Mouse (Mus musculus) midbrain, postnatal 0 days (tissue): ENCODE measurements around the gene Creb3l1. TPM values are rescaled to one million over a fixed set of nuclear protein-coding genes. Genes with fewer than 3 reads are reported as not detected.
A peak's percentile ranks its signal among the peaks of the same experiment; 100 is the strongest.

ENCODE experiments used
- ATAC-seq: fragments of 200-750 bp; cut with Nextera tagmentation; 2 replicates; pipeline ENCODE4 v1.8.0; 2017; ENCODE audit warnings: moderate number of reproducible peaks, mild to moderate bottlenecking, moderate TSS enrichment, moderate library complexity; ENCODE audit not compliant: low FRiP score
- DNase-seq: peaks from one replicate; pipeline ENCODE4 v3.0.0-alpha.2; 2015; ENCODE audit warnings: low spot score
- H3K27ac ChIP-seq: fragments of 300-500 bp; sonication (generic); 2 replicates; pipeline ENCODE4 v1.5.1; 2014; ENCODE audit warnings: low read depth, mild to moderate bottlenecking, low read length, mixed read lengths
- H3K27me3 ChIP-seq: fragments of 300-500 bp; sonication (generic); 2 replicates; pipeline ENCODE4 v1.6.1; 2014; ENCODE audit warnings: low read length, control low read depth, mixed read lengths; ENCODE audit not compliant: insufficient read depth
- H3K36me3 ChIP-seq: fragments of 300-500 bp; sonication (generic); 2 replicates; pipeline ENCODE4 v1.6.1; 2014; ENCODE audit warnings: low read length, control low read depth, mixed read lengths; ENCODE audit not compliant: insufficient read depth
- H3K4me1 ChIP-seq: fragments of 300-500 bp; sonication (generic); 2 replicates; pipeline ENCODE4 v1.6.1; 2014; ENCODE audit warnings: mild to moderate bottlenecking, control low read depth, antibody characterized with exemption, low read length, mixed read lengths; ENCODE audit not compliant: insufficient read depth
- H3K4me2 ChIP-seq: fragments of 300-500 bp; sonication (generic); 2 replicates; pipeline ENCODE4 v1.6.1; 2014; ENCODE audit warnings: low read depth, mild to moderate bottlenecking, low read length, mixed read lengths; ENCODE audit not compliant: poor library complexity, severe bottlenecking
- H3K4me3 ChIP-seq: fragments of 300-500 bp; sonication (generic); 2 replicates; pipeline ENCODE4 v1.5.1; 2014; ENCODE audit warnings: low read depth, mild to moderate bottlenecking, low read length, moderate library complexity
- H3K9ac ChIP-seq: fragments of 300-500 bp; sonication (generic); replicated peaks from 2 replicates; pipeline ENCODE4 v1.6.1; 2014; ENCODE audit warnings: mild to moderate bottlenecking, low read length, moderate library complexity, mixed read lengths; ENCODE audit not compliant: poor library complexity, severe bottlenecking
- H3K9me3 ChIP-seq: fragments of 300-500 bp; sonication (generic); 2 replicates; pipeline ENCODE4 v1.6.1; 2016; ENCODE audit warnings: low read length, control low read depth
- CTCF ChIP-seq: IDR thresholded peaks from 2 replicates; pipeline ENCODE4 v1.5.1; 2016; ENCODE audit warnings: antibody characterized with exemption, mild to moderate bottlenecking
- WGBS: fragments of 180-500 bp; shearing (Covaris S2); extraction: QIAGEN DNeasy Blood & Tissue Kit; methylation state at CpG from one replicate; pipeline ENCODE4 v1.1.7; 2014; 5-methylcytosine and 5-hydroxymethylcytosine counted together
- polyA plus RNA-seq: library from polyadenylated mRNA; unstranded; fragments of >200 nt; fragmentation: Nextera tagmentation; extraction: Ambion mirVana; gene quantifications from 2 replicates; pipeline ENCODE4 v1.2.1, GENCODE M21; 2015
- total RNA-seq: library from RNA; depleted of rRNA; stranded (reverse); fragments of >200 nt; gene quantifications from 2 replicates; pipeline ENCODE4 v1.2.3, GENCODE M21; 2014; rRNA removed

Gene Creb3l1
- 3.2 TPM in 2 replicates for total RNA-seq
- 2.7 and 3.8 TPM in 2 replicates for polyA plus RNA-seq

DNA sequence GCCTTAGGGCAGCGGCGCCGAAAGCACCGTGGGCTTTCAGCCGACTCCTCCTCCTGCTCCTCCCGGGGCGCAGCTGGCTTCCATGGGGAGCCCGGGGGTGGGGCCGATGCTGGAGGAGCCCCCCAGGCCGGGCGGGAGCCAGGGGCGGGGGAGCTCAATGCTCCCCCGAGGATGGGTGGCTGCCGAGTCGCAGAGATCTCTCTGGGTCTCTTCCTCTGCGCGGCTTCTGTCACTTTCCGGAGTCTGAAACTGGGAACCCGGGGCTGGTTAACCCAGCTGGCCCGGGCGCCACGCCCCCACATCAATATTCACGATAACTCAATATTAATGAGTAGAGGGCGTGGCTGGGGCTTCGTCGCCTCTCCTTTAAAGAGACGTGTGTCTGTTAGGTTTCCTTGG lies at the start of gene Creb3l1:
Creb3l1 (minus strand) TSS at position 229 of the 399 bp plus-strand sequence.
- H3K4me3 ChIP-seq, result peak within 1 kb of the TSS; percentile 65
- ATAC-seq, result peak; percentile 31; the same call in 1 of the 2 replicates
- H3K27me3 ChIP-seq, result no peaks in the 10 kb centered on the region
- no peaks in the 10 kb centered on the region for H3K9me3 ChIP-seq
- H3K4me2 ChIP-seq, result peak within 1 kb of the TSS; percentile 99
- no peak for TF ChIP-seq CTCF
- peak within 1 kb of the TSS; percentile 70 for H3K9ac ChIP-seq
- H3K27ac ChIP-seq, result no peak within 1 kb of the TSS
- H3K36me3 ChIP-seq, result no peaks in the 10 kb centered on the region
- H3K4me1 ChIP-seq, result no peaks in the 10 kb centered on the region
- DNase-seq, result peak; percentile 77
- WGBS, result 1% methylated on average over 26 of the region's 27 CpGs

DNA sequence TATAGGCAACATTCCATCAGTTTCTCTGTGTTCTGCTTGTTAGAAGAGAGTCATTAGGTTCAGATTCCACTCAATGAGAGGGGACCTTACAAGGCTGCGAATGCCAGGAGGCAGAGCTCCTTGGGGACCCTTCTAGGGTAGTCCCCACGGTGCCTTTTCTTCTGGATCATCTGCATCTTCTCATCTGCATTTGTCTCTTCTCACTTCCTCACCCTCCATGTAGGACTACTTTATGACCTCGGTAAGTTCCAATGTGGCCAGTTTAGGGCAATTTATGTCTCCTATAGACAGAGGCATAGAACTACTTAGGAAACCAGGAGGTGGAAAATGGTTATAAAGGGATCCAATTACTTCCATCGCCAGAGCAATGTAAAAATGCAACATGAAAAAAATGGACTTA lies 46.8 kb upstream of the Creb3l1 start:
- TF ChIP-seq CTCF, result no peak
- Histone ChIP-seq H3K4me1 (no peaks in the 10 kb centered on the region), H3K36me3 (no peaks in the 10 kb centered on the region), H3K4me2 (no peak overlapping the region), H3K27ac (no peak overlapping the region), H3K9me3 (no peaks in the 10 kb centered on the region), H3K4me3 (no peak overlapping the region), H3K27me3 (no peaks in the 10 kb centered on the region), H3K9ac (no peak overlapping the region)
- no peak for ATAC-seq
- DNase-seq, result no peak
- 86% methylated on average over 4 of the region's 4 CpGs for WGBS

DNA sequence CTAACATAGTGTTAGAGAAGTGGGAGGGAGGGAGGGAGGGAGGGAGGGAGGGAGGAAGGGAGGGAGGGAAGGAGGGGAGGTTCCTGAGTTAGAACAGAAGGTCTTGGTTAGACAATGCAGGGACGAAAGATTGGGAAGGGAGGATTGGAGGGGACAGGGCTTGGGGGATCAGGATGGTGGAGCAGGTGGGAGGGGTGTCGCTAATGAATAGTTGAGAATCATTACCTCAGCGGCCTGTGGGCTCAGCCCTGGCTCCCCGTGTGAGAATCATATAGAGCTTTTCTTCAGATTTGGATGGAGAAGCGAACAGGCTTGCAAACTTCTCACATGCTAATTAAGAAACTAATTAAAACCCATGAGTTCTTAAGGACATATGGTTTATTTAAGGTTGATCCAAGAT lies 45.3 kb upstream of the Creb3l1 start:
- DNase-seq, result no peak
- Histone ChIP-seq H3K27me3 (no peaks in the 10 kb centered on the region), H3K4me2 (no peak overlapping the region), H3K27ac (no peak overlapping the region), H3K9ac (no peak overlapping the region), H3K4me1 (no peaks in the 10 kb centered on the region), H3K36me3 (no peaks in the 10 kb centered on the region), H3K4me3 (no peak overlapping the region), H3K9me3 (no peaks in the 10 kb centered on the region)
- ATAC-seq, result no peak
- TF ChIP-seq CTCF, result no peak
- WGBS, result 70% methylated on average over 5 of the region's 5 CpGs

DNA sequence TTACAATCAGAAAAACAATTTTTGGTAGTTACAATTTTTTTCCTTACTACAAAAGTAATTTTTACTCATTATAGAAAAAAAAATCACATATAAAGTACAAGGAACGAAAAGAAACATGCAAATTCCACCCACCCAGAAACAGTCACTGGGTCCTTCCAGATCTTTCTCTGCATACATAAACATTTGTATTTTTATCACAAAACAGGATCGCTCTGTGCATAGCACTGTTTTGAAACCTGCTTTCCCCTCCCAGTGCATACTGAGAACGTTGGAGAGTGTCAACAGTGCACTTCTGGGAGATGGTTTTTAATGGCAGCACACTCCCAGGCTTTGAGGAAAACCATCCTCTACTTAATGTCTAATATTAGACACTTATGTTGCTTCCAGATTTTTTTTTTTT lies 43.3 kb upstream of the Creb3l1 start:
- Histone ChIP-seq H3K36me3 (no peaks in the 10 kb centered on the region), H3K4me2 (no peak overlapping the region), H3K4me1 (no peaks in the 10 kb centered on the region), H3K9ac (no peak overlapping the region), H3K27ac (no peak overlapping the region), H3K9me3 (no peaks in the 10 kb centered on the region), H3K4me3 (no peak overlapping the region), H3K27me3 (no peaks in the 10 kb centered on the region)
- no peak for TF ChIP-seq CTCF
- ATAC-seq (no peak), DNase-seq (no peak)
- 73% methylated on average over 3 of the region's 3 CpGs for WGBS

DNA sequence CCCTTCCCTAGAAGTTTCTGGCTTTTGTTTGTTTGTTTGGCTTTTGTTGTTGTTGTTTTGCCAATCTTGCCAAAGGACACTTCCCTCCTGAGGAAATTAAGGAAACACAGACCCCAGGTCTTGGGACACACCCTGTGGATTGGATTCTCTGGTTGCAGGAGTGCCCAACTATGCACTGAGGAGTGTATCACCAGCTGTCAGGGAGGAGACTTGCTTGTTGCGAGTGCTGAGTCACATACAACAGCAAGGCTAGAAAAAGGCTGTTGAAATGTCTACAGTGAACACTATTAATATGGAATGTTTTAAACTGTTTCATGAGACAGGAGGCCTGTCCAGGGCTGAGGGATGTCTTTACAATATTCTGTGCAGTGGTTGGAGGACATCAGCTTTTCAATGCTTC lies 42.6 kb upstream of the Creb3l1 start:
- Histone ChIP-seq H3K27ac (no peak overlapping the region), H3K27me3 (no peaks in the 10 kb centered on the region), H3K4me1 (no peaks in the 10 kb centered on the region), H3K4me3 (no peak overlapping the region), H3K9ac (no peak overlapping the region), H3K9me3 (no peaks in the 10 kb centered on the region), H3K4me2 (no peak overlapping the region), H3K36me3 (no peaks in the 10 kb centered on the region)
- no peak for TF ChIP-seq CTCF
- ATAC-seq (no peak), DNase-seq (no peak)
- 61% methylated on average over 1 of the region's 1 CpGs for WGBS

DNA sequence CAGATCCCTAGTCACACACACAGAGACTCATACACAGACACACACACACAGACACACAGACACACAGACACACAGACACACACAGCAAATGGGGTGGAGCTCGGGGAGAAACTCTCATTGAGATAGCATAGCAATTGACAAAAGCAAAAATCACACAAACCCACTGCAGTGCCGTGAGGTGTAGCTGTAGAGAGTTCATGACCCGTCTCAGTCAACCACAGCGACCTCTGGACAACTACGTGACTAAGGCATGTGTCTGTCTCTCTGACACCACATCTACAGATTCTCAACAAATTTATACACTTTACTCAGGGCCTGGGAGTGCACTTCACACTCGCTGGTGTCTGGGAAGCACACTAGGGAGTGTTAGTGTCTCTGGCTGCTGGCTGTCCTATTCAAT lies 41.6 kb upstream of the Creb3l1 start:
- Histone ChIP-seq H3K27me3 (no peaks in the 10 kb centered on the region), H3K36me3 (no peaks in the 10 kb centered on the region), H3K4me2 (no peak overlapping the region), H3K27ac (no peak overlapping the region), H3K4me3 (no peak overlapping the region), H3K9me3 (no peaks in the 10 kb centered on the region), H3K4me1 (no peaks in the 10 kb centered on the region), H3K9ac (no peak overlapping the region)
- WGBS, result 72% methylated on average over 6 of the region's 6 CpGs
- DNase-seq, result no peak
- TF ChIP-seq CTCF, result no peak
- no peak for ATAC-seq
